Mouse (Mus musculus): ENCODE results near the gene Itpr2. TPM values are rescaled to one million over a fixed set of nuclear protein-coding genes. Genes with fewer than 3 reads are reported as not detected.
A peak's percentile ranks its signal among the peaks of the same experiment; 100 is the strongest.

Itpr2 gene
- polyA plus RNA-seq, 2 experiments: 0.64 to 1.7 TPM

GRCm38 (mm10) chr6:146243068-146243467, 259.0 kb downstream of the Itpr2 start:
- Histone ChIP-seq H3K27me3 (ENCODE audit: control insufficient read depth, insufficient read depth, low read length) (no peaks in the 10 kb centered on the region), H3K4me3 (ENCODE audit: insufficient read depth in 1 of 2, low read depth in 2 of 2, low read length in 2 of 2) (no peak overlapping the region), H3K36me3 (replicated peaks; ENCODE audit: control insufficient read depth, insufficient read depth, low read depth) (no peaks in the 10 kb centered on the region), H3K4me2 (ENCODE audit: low read depth) (no peak overlapping the region), H3K4me1 (replicated peaks; ENCODE audit: control insufficient read depth in 2 of 2, insufficient read depth in 2 of 2, low read length in 1 of 2) (peaks cover 7 to 11% of the 10 kb centered on the region in 2 experiments), H3K9me3 (ENCODE audit: control insufficient read depth, low read length) (no peaks in the 10 kb centered on the region), H3K9ac (replicated peaks) (no peak overlapping the region), H3K27ac (no peak overlapping the region)
- TF ChIP-seq CTCF (IDR thresholded peaks at IDR 0.05; ENCODE audit: low read depth): no peak
- no peak for TF ChIP-seq EP300 (IDR thresholded peaks at IDR 0.05; ENCODE audit: low read depth)
- 73% methylated on average over 5 of the region's 5 CpGs for WGBS (ENCODE audit: insufficient replicate concordance)
- DNase-seq (ENCODE audit: low read depth in 3 of 3, low spot score in 3 of 3) (no peak), ATAC-seq (ENCODE audit: insufficient read depth) (no peak)

GRCm38 (mm10) chr6:146241336-146241735, 260.7 kb downstream of the Itpr2 start:
- ATAC-seq (ENCODE audit: insufficient read depth): no peak
- no peaks in the 10 kb centered on the region for H3K9me3 ChIP-seq (ENCODE audit: control insufficient read depth, low read length)
- H3K36me3 ChIP-seq (replicated peaks; ENCODE audit: control insufficient read depth, insufficient read depth, low read depth): no peaks in the 10 kb centered on the region
- no peak overlapping the region for H3K27ac ChIP-seq
- TF ChIP-seq EP300 (IDR thresholded peaks at IDR 0.05; ENCODE audit: low read depth): no peak
- no peak for TF ChIP-seq CTCF (IDR thresholded peaks at IDR 0.05; ENCODE audit: low read depth)
- H3K4me2 ChIP-seq (ENCODE audit: low read depth): no peak overlapping the region
- no peak overlapping the region for H3K9ac ChIP-seq (replicated peaks)
- 83% methylated on average over 3 of the region's 3 CpGs for WGBS (ENCODE audit: insufficient replicate concordance)
- DNase-seq (ENCODE audit: low read depth in 3 of 3, low spot score in 3 of 3): no peak
- H3K27me3 ChIP-seq (ENCODE audit: control insufficient read depth, insufficient read depth, low read length): no peaks in the 10 kb centered on the region
- no peak overlapping the region for H3K4me3 ChIP-seq (ENCODE audit: insufficient read depth in 1 of 2, low read depth in 2 of 2, low read length in 2 of 2)
- H3K4me1 ChIP-seq (replicated peaks; ENCODE audit: control insufficient read depth in 2 of 2, insufficient read depth in 2 of 2, low read length in 1 of 2): no peaks in the 10 kb centered on the region

GRCm38 (mm10) chr6:146235165-146235564, 266.9 kb downstream of the Itpr2 start:
- no peak for DNase-seq (ENCODE audit: low read depth in 3 of 3, low spot score in 3 of 3)
- Histone ChIP-seq H3K4me1 (replicated peaks; ENCODE audit: control insufficient read depth in 2 of 2, insufficient read depth in 2 of 2, low read length in 1 of 2) (peaks cover 10% of the 10 kb centered on the region in 2 experiments), H3K27me3 (ENCODE audit: control insufficient read depth, insufficient read depth, low read length) (no peaks in the 10 kb centered on the region), H3K9me3 (ENCODE audit: control insufficient read depth, low read length) (no peaks in the 10 kb centered on the region), H3K9ac (replicated peaks) (no peak overlapping the region), H3K4me3 (ENCODE audit: insufficient read depth in 1 of 2, low read depth in 2 of 2, low read length in 2 of 2) (no peak overlapping the region), H3K4me2 (ENCODE audit: low read depth) (no peak overlapping the region), H3K27ac (no peak overlapping the region), H3K36me3 (replicated peaks; ENCODE audit: control insufficient read depth, insufficient read depth, low read depth) (no peaks in the 10 kb centered on the region)
- WGBS (ENCODE audit: insufficient replicate concordance): 90% methylated on average over 3 of the region's 3 CpGs
- TF ChIP-seq CTCF (IDR thresholded peaks at IDR 0.05; ENCODE audit: low read depth) (no peak), EP300 (IDR thresholded peaks at IDR 0.05; ENCODE audit: low read depth) (no peak)
- ATAC-seq (ENCODE audit: insufficient read depth): no peak

GRCm38 (mm10) chr6:146234417-146234816, 267.6 kb downstream of the Itpr2 start:
- ATAC-seq (ENCODE audit: insufficient read depth): no peak
- no peak overlapping the region for H3K4me3 ChIP-seq (ENCODE audit: insufficient read depth in 1 of 2, low read depth in 2 of 2, low read length in 2 of 2)
- no peaks in the 10 kb centered on the region for H3K9me3 ChIP-seq (ENCODE audit: control insufficient read depth, low read length)
- H3K9ac ChIP-seq (replicated peaks): no peak overlapping the region
- H3K4me1 ChIP-seq (replicated peaks; ENCODE audit: control insufficient read depth in 2 of 2, insufficient read depth in 2 of 2, low read length in 1 of 2): peaks cover 15 to 18% of the 10 kb centered on the region in 2 experiments
- 79% methylated on average over 1 of the region's 1 CpGs for WGBS (ENCODE audit: insufficient replicate concordance)
- H3K4me2 ChIP-seq (ENCODE audit: low read depth): no peak overlapping the region
- no peaks in the 10 kb centered on the region for H3K27me3 ChIP-seq (ENCODE audit: control insufficient read depth, insufficient read depth, low read length)
- no peak overlapping the region for H3K27ac ChIP-seq
- no peak for DNase-seq (ENCODE audit: low read depth in 3 of 3, low spot score in 3 of 3)
- TF ChIP-seq EP300 (IDR thresholded peaks at IDR 0.05; ENCODE audit: low read depth) (no peak), CTCF (IDR thresholded peaks at IDR 0.05; ENCODE audit: low read depth) (no peak)
- H3K36me3 ChIP-seq (replicated peaks; ENCODE audit: control insufficient read depth, insufficient read depth, low read depth): peaks cover 1% of the 10 kb centered on the region; the same call in 1 of the 2 replicates

- H3K27ac ChIP-seq: no peak overlapping the region; the same call in 1 of the 2 replicates
- no peaks in the 10 kb centered on the region for H3K9me3 ChIP-seq (ENCODE audit: control insufficient read depth, low read length)
- no peak overlapping the region for H3K4me3 ChIP-seq (ENCODE audit: insufficient read depth in 1 of 2, low read depth in 2 of 2, low read length in 2 of 2)
- H3K4me1 ChIP-seq (replicated peaks; ENCODE audit: control insufficient read depth in 2 of 2, insufficient read depth in 2 of 2, low read length in 1 of 2): peaks cover 27 to 34% of the 10 kb centered on the region in 2 experiments
- DNase-seq (ENCODE audit: low read depth in 3 of 3, low spot score in 3 of 3) (no peak), ATAC-seq (ENCODE audit: insufficient read depth) (peak; percentile 74)
- WGBS (ENCODE audit: insufficient replicate concordance): 41% methylated on average over 6 of the region's 6 CpGs
- no peaks in the 10 kb centered on the region for H3K27me3 ChIP-seq (ENCODE audit: control insufficient read depth, insufficient read depth, low read length)
- no peak overlapping the region for H3K9ac ChIP-seq (replicated peaks)
- TF ChIP-seq CTCF (IDR thresholded peaks at IDR 0.05; ENCODE audit: low read depth) (no peak), EP300 (IDR thresholded peaks at IDR 0.05; ENCODE audit: low read depth) (no peak)
- H3K4me2 ChIP-seq (ENCODE audit: low read depth): peak overlapping the region; percentile 65
- H3K36me3 ChIP-seq (replicated peaks; ENCODE audit: control insufficient read depth, insufficient read depth, low read depth): peaks cover 13% of the 10 kb centered on the region; the same call in 1 of the 2 replicates
Measured at GRCm38 (mm10) chr6:146230903-146231302, 271.1 kb downstream of the Itpr2 start.
